Mouse (Mus musculus): ENCODE data around the gene Nfic. TPM values are rescaled to one million over a fixed set of nuclear protein-coding genes. Genes with fewer than 3 reads are reported as not detected.
A peak's percentile ranks its signal among the peaks of the same experiment; 100 is the strongest.

Gene Nfic
- polyA plus RNA-seq, 1 experiment from 2014 or later = 6.9 TPM

- ATAC-seq (ENCODE audit: low FRiP score) (no peak), DNase-seq (ENCODE audit: low spot score, missing footprints) (peak; percentile 85)
- H3K9ac ChIP-seq (ENCODE audit: low read length) = no peak overlapping the region
- H3K4me3 ChIP-seq (ENCODE audit: low read depth, low read length) = no peak overlapping the region
- H3K4me1 ChIP-seq (ENCODE audit: control insufficient read depth, insufficient read depth, low read length) = peaks cover 6% of the 10 kb centered on the region
- H3K9me3 ChIP-seq (ENCODE audit: control insufficient read depth, low read length) = no peaks in the 10 kb centered on the region
- no peaks in the 10 kb centered on the region for H3K36me3 ChIP-seq (ENCODE audit: control insufficient read depth, insufficient read depth, low read length)
- H3K27ac ChIP-seq (ENCODE audit: low read depth, low read length) = no peak overlapping the region
- 9% methylated on average over 23 of the region's 25 CpGs for whole genome bisulfite sequencing
- no peak overlapping the region for H3K4me2 ChIP-seq
- H3K27me3 ChIP-seq (ENCODE audit: control insufficient read depth, insufficient read depth, low read length) = peaks cover 49% of the 10 kb centered on the region
Measured at GRCm38 (mm10) chr10:81424246-81425051, 31.0 kb downstream of the Nfic start.

DNA sequence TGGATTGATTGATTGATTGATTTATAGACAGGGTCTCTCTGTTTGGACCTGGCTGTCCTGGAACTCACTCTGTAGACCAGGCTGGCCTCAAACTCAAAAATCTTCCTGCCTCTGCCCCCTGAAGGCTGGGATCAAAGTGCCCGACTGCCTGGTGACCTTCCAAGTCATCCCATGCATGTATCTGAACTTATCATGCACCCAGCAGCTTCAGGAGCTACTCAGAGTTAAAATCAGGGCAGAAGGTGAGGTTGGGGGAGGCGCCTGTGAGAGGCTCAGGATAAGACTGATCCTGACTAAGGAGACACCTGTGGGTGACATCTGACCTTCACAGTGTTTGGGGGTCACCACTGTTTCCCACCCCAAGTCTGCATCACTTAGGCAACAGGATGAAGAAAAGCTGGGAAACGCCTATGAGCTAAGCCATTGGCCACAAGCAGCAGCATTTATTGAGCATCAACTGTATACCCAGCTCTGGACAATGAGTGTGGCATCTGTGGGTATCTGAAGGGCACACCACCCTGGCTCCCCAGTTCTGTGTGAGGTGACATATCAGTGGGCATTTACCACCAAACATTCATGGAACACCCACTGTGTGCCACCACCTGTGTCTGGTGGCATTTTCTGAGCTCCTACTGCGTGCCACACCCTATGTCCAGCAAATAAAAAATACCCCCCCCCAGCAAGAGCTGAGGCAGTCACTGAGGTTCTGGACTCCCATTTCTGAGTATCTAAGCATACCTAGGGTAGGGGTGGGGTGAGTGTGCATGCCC is 31.8 kb downstream of the Nfic start:
- ATAC-seq (ENCODE audit: low FRiP score) = no peak
- Histone ChIP-seq H3K27ac (ENCODE audit: low read depth, low read length) (no peak overlapping the region), H3K4me2 (no peak overlapping the region), H3K4me1 (ENCODE audit: control insufficient read depth, insufficient read depth, low read length) (peaks cover 5% of the 10 kb centered on the region), H3K27me3 (ENCODE audit: control insufficient read depth, insufficient read depth, low read length) (peaks cover 46% of the 10 kb centered on the region), H3K4me3 (ENCODE audit: low read depth, low read length) (no peak overlapping the region), H3K9me3 (ENCODE audit: control insufficient read depth, low read length) (no peaks in the 10 kb centered on the region), H3K9ac (ENCODE audit: low read length) (no peak overlapping the region), H3K36me3 (ENCODE audit: control insufficient read depth, insufficient read depth, low read length) (no peaks in the 10 kb centered on the region)
- DNase-seq (ENCODE audit: low spot score, missing footprints) = peak; percentile 44
- 65% methylated on average over 4 of the region's 4 CpGs for WGBS

DNA sequence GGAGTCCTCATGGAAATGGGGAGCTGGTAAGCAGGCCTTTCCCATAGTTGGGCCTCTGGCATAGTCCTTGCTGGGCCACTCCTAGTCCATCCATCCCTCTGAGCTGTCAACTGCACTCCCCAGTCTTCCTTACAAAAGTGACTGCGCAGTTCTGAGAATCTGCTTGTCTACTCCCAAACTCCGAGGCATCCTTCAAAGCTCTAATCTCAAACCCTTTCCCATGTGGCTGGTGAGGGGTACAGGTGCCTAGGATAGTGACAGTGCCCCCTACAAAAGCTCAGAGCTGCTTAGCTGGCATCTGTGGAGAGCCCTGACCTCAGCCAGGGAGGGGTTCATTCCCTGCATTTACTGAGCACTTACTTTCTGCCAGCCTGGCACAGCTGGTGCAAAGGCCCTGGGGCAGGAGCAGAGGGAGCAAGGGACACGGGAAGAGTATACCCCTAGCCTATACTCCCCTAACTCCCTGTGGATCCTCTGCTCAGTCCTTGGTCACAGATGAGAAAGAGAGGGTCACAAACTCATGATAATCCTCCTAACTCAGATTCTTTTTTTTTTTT is 32.7 kb downstream of the Nfic start:
- Histone ChIP-seq H3K9me3 (ENCODE audit: control insufficient read depth, low read length) (no peaks in the 10 kb centered on the region), H3K4me1 (ENCODE audit: control insufficient read depth, insufficient read depth, low read length) (peaks cover 10% of the 10 kb centered on the region), H3K4me3 (ENCODE audit: low read depth, low read length) (no peak overlapping the region), H3K27ac (ENCODE audit: low read depth, low read length) (no peak overlapping the region), H3K36me3 (ENCODE audit: control insufficient read depth, insufficient read depth, low read length) (no peaks in the 10 kb centered on the region), H3K4me2 (no peak overlapping the region), H3K27me3 (ENCODE audit: control insufficient read depth, insufficient read depth, low read length) (peaks cover 37% of the 10 kb centered on the region), H3K9ac (ENCODE audit: low read length) (no peak overlapping the region)
- WGBS = 91% methylated on average over 3 of the region's 3 CpGs
- DNase-seq (ENCODE audit: low spot score, missing footprints) = peak; percentile 31
- ATAC-seq (ENCODE audit: low FRiP score) = no peak

DNA sequence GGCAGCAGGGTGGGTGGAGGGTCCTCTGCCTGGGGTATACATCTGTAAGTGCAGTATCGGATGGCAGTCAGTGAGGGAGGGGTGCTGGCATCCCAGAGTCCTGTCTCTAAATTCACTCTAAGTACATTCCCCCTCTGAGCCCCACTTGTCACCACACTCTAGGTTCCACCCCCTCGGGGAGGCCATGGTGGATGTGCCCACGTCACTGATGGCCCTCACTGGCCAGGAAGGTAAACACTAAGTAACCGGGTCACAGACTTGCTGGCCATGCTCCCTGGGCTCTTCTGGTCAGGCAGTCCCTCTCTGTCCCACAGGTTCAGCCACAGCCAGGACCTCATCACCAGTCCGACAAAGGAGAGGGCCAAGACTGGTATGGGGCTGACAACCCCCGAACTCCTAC is 33.2 kb downstream of the Nfic start:
- no peak overlapping the region for H3K4me2 ChIP-seq
- DNase-seq (ENCODE audit: low spot score, missing footprints) = peak; percentile 68
- peaks cover 32% of the 10 kb centered on the region for H3K27me3 ChIP-seq (ENCODE audit: control insufficient read depth, insufficient read depth, low read length)
- no peaks in the 10 kb centered on the region for H3K9me3 ChIP-seq (ENCODE audit: control insufficient read depth, low read length)
- H3K4me3 ChIP-seq (ENCODE audit: low read depth, low read length) = no peak overlapping the region
- WGBS = 74% methylated on average over 6 of the region's 6 CpGs
- ATAC-seq (ENCODE audit: low FRiP score) = no peak
- H3K36me3 ChIP-seq (ENCODE audit: control insufficient read depth, insufficient read depth, low read length) = no peaks in the 10 kb centered on the region
- H3K27ac ChIP-seq (ENCODE audit: low read depth, low read length) = no peak overlapping the region
- peaks cover 12% of the 10 kb centered on the region for H3K4me1 ChIP-seq (ENCODE audit: control insufficient read depth, insufficient read depth, low read length)
- H3K9ac ChIP-seq (ENCODE audit: low read length) = no peak overlapping the region

GRCm38 (mm10) chr10:81421797-81422100 is 33.7 kb downstream of the Nfic start:
- Histone ChIP-seq H3K9me3 (ENCODE audit: control insufficient read depth, low read length) (no peaks in the 10 kb centered on the region), H3K9ac (ENCODE audit: low read length) (no peak overlapping the region), H3K4me1 (ENCODE audit: control insufficient read depth, insufficient read depth, low read length) (peaks cover 16% of the 10 kb centered on the region), H3K27me3 (ENCODE audit: control insufficient read depth, insufficient read depth, low read length) (peaks cover 27% of the 10 kb centered on the region), H3K4me2 (no peak overlapping the region), H3K4me3 (ENCODE audit: low read depth, low read length) (no peak overlapping the region), H3K27ac (ENCODE audit: low read depth, low read length) (no peak overlapping the region), H3K36me3 (ENCODE audit: control insufficient read depth, insufficient read depth, low read length) (no peaks in the 10 kb centered on the region)
- peak; percentile 71 for DNase-seq (ENCODE audit: low spot score, missing footprints)
- no peak for ATAC-seq (ENCODE audit: low FRiP score)
- WGBS = 71% methylated on average over 5 of the region's 5 CpGs

DNA sequence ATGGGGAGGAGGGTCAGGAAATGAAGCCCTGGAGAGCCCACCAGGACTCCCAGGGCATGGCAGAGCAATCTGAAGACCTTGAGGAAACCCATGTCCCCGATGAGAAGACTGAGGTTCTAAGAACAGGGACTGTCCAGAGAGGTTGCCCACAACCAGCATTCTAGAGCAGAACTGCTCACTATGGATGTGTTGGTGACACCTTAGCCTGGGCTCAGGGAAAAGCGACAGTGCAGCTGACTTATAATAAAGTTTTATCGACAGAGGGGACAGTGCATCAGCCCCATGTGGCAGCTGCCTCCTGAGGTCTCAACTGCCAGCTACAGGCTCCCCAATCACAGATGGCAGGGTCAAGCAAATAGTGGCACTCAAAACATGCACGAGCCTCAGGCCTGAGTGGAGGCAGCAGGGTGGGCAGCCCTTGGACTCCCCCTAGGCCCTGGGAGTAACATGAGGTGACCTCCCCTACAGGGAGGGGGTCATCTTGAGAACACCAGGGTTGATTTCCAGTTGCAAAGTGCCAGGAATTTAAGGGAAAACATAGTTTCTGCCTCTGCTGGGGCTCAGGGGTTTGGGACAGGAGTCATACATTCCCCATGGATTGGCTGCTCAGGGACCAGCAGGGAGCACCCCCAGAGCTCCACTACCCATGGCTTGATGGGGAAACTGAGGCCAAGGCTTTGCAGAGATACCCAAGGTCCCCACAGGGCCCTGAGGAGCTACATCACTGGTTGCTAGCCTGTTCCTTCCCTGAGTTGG is 34.2 kb downstream of the Nfic start:
- peaks cover 17% of the 10 kb centered on the region for H3K4me1 ChIP-seq (ENCODE audit: control insufficient read depth, insufficient read depth, low read length)
- H3K4me3 ChIP-seq (ENCODE audit: low read depth, low read length) = no peak overlapping the region
- H3K27ac ChIP-seq (ENCODE audit: low read depth, low read length) = no peak overlapping the region
- no peaks in the 10 kb centered on the region for H3K36me3 ChIP-seq (ENCODE audit: control insufficient read depth, insufficient read depth, low read length)
- no peaks in the 10 kb centered on the region for H3K9me3 ChIP-seq (ENCODE audit: control insufficient read depth, low read length)
- no peak overlapping the region for H3K9ac ChIP-seq (ENCODE audit: low read length)
- no peak overlapping the region for H3K4me2 ChIP-seq
- ATAC-seq (ENCODE audit: low FRiP score) (no peak), DNase-seq (ENCODE audit: low spot score, missing footprints) (peak; percentile 69)
- 74% methylated on average over 4 of the region's 4 CpGs for whole genome bisulfite sequencing
- H3K27me3 ChIP-seq (ENCODE audit: control insufficient read depth, insufficient read depth, low read length) = peaks cover 22% of the 10 kb centered on the region

GRCm38 (mm10) chr10:81420191-81420767 is 35.2 kb downstream of the Nfic start:
- H3K9ac ChIP-seq (ENCODE audit: low read length) = no peak overlapping the region
- no peak overlapping the region for H3K4me3 ChIP-seq (ENCODE audit: low read depth, low read length)
- DNase-seq (ENCODE audit: low spot score, missing footprints) (peak; percentile 35), ATAC-seq (ENCODE audit: low FRiP score) (no peak)
- H3K4me1 ChIP-seq (ENCODE audit: control insufficient read depth, insufficient read depth, low read length) = peaks cover 17% of the 10 kb centered on the region
- WGBS = 85% methylated on average over 40 of the region's 40 CpGs
- no peak overlapping the region for H3K27ac ChIP-seq (ENCODE audit: low read depth, low read length)
- peaks cover 13% of the 10 kb centered on the region for H3K27me3 ChIP-seq (ENCODE audit: control insufficient read depth, insufficient read depth, low read length)
- H3K9me3 ChIP-seq (ENCODE audit: control insufficient read depth, low read length) = no peaks in the 10 kb centered on the region
- no peak overlapping the region for H3K4me2 ChIP-seq
- no peaks in the 10 kb centered on the region for H3K36me3 ChIP-seq (ENCODE audit: control insufficient read depth, insufficient read depth, low read length)

- Histone ChIP-seq H3K4me1 (ENCODE audit: control insufficient read depth, insufficient read depth, low read length) (peaks cover 19% of the 10 kb centered on the region), H3K9me3 (ENCODE audit: control insufficient read depth, low read length) (no peaks in the 10 kb centered on the region), H3K4me3 (ENCODE audit: low read depth, low read length) (no peak overlapping the region), H3K36me3 (ENCODE audit: control insufficient read depth, insufficient read depth, low read length) (no peaks in the 10 kb centered on the region), H3K27me3 (ENCODE audit: control insufficient read depth, insufficient read depth, low read length) (peaks cover 4% of the 10 kb centered on the region), H3K4me2 (no peak overlapping the region), H3K27ac (ENCODE audit: low read depth, low read length) (no peak overlapping the region), H3K9ac (ENCODE audit: low read length) (no peak overlapping the region)
- DNase-seq (ENCODE audit: low spot score, missing footprints) (peak; percentile 81), ATAC-seq (ENCODE audit: low FRiP score) (no peak)
- 92% methylated on average over 10 of the region's 10 CpGs for WGBS
Measured at GRCm38 (mm10) chr10:81419111-81419928, 36.1 kb downstream of the Nfic start.

Measured in midbrain, embryonic 11.5 days (tissue).